Mouse (Mus musculus): Measurements from ENCODE around the gene Pdgfa.

Gene Pdgfa

GRCm38 (mm10) chr5:138953986-138954385 lies 43.2 kb downstream of the Pdgfa start:
- DNase-seq (ENCODE audit: low spot score): no peak

GRCm38 (mm10) chr5:138952969-138953368 lies 44.2 kb downstream of the Pdgfa start:
- DNase-seq (ENCODE audit: low spot score): peak; percentile 13

GRCm38 (mm10) chr5:138951305-138951704 lies 45.9 kb downstream of the Pdgfa start:
- no peak for DNase-seq (ENCODE audit: low spot score)

GRCm38 (mm10) chr5:138949165-138949564 lies 48.0 kb downstream of the Pdgfa start:
- no peak for DNase-seq (ENCODE audit: low spot score)

- DNase-seq (ENCODE audit: low spot score): no peak
These were observed 48.9 kb downstream of the Pdgfa start for GRCm38 (mm10) chr5:138948031-138948980.

GRCm38 (mm10) chr5:138947487-138947886 lies 49.7 kb downstream of the Pdgfa start:
- DNase-seq (ENCODE audit: low spot score): no peak

GRCm38 (mm10) chr5:138946931-138947330 lies 50.2 kb downstream of the Pdgfa start:
- DNase-seq (ENCODE audit: low spot score): no peak

- no peak for DNase-seq (ENCODE audit: low spot score)
These were observed 52.2 kb downstream of the Pdgfa start for GRCm38 (mm10) chr5:138945011-138945410.

- no peak for DNase-seq (ENCODE audit: low spot score)
These were observed 52.6 kb downstream of the Pdgfa start for GRCm38 (mm10) chr5:138944551-138944950.

GRCm38 (mm10) chr5:138941842-138942241 lies 55.3 kb downstream of the Pdgfa start:
- no peak for DNase-seq (ENCODE audit: low spot score)

- DNase-seq (ENCODE audit: low spot score): no peak
These were observed 56.6 kb downstream of the Pdgfa start for GRCm38 (mm10) chr5:138940576-138940975.

- DNase-seq (ENCODE audit: low spot score): no peak
These were observed 58.5 kb downstream of the Pdgfa start for GRCm38 (mm10) chr5:138938572-138939163.

- no peak for DNase-seq (ENCODE audit: low spot score)
These were observed 60.6 kb downstream of the Pdgfa start for GRCm38 (mm10) chr5:138936399-138937089.

GRCm38 (mm10) chr5:138934540-138934939 lies 62.6 kb downstream of the Pdgfa start:
- peak; percentile 9 for DNase-seq (ENCODE audit: low spot score)

- DNase-seq (ENCODE audit: low spot score): no peak
These were observed 64.4 kb downstream of the Pdgfa start for GRCm38 (mm10) chr5:138932460-138933432.

- DNase-seq (ENCODE audit: low spot score): no peak
These were observed 65.3 kb downstream of the Pdgfa start for GRCm38 (mm10) chr5:138931836-138932235.

- no peak for DNase-seq (ENCODE audit: low spot score)
These were observed 67.2 kb downstream of the Pdgfa start for GRCm38 (mm10) chr5:138929879-138930507.
